Mouse (Mus musculus): ENCODE measurements at regions not wholly inside any gene's neighbourhood (a gene's known extent, or its start where the extent isn't known, plus 50 kb on each side); places are given as distances from the start of the nearest gene placed in this dataset.
"Not testable (repeated sequence)": the region's sequence is repeated elsewhere in the genome, so short reads cannot be mapped to it uniquely, and the experiment has no call there.

DNA sequence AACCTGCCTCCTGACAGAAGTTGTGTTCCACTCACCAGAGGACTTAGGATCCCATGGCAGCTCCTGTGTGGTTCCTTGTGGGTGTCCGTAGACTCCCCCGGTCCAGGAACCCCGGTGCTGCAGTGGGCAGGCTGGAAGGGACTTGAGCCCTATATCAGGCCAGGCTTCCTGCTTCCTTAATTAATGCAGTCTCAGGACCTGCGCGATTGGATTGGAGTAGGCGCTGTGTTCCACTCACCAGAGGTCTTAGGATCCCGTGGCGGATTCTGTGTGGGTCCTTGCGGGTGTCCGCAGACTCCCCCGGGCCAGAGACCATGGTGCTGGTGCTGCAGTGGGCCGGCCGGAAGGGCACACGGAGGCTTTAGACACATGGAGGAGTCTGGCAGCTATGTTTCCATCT, 288.7 kb downstream of the Fut8 start:
- not testable (repeated sequence) for H3K4me1 ChIP-seq (ENCODE audit: control insufficient read depth, insufficient read depth, insufficient read length, low read length); H3K27ac ChIP-seq (replicated peaks; ENCODE audit: low read depth, low read length); H3K4me3 ChIP-seq (ENCODE audit: insufficient read depth, low read depth, low read length)

DNA sequence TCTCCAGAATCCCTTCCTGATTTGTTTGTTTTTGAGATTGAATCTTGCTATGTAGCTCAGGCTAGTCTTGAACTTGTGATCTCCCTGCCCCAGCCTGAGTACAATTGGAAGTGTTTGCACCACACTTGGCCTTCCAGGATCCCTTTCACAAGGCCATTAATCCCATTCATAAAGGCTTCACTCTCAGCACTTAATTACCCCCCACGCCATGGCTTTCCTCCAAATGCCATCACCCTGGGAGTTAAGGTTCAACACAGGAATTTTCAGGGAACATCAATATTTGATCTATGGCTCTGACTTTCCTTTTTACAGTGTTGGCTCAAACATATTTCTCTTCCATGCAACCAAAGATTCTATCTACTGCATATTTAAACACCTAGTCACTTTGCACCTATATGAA, 289.6 kb downstream of the Fut8 start:
- no peaks in the 10 kb centered on the region for H3K4me1 ChIP-seq (ENCODE audit: control insufficient read depth, insufficient read depth, insufficient read length, low read length)
- no peak overlapping the region for H3K27ac ChIP-seq (replicated peaks; ENCODE audit: low read depth, low read length)
- no peak overlapping the region for H3K4me3 ChIP-seq (ENCODE audit: insufficient read depth, low read depth, low read length)

DNA sequence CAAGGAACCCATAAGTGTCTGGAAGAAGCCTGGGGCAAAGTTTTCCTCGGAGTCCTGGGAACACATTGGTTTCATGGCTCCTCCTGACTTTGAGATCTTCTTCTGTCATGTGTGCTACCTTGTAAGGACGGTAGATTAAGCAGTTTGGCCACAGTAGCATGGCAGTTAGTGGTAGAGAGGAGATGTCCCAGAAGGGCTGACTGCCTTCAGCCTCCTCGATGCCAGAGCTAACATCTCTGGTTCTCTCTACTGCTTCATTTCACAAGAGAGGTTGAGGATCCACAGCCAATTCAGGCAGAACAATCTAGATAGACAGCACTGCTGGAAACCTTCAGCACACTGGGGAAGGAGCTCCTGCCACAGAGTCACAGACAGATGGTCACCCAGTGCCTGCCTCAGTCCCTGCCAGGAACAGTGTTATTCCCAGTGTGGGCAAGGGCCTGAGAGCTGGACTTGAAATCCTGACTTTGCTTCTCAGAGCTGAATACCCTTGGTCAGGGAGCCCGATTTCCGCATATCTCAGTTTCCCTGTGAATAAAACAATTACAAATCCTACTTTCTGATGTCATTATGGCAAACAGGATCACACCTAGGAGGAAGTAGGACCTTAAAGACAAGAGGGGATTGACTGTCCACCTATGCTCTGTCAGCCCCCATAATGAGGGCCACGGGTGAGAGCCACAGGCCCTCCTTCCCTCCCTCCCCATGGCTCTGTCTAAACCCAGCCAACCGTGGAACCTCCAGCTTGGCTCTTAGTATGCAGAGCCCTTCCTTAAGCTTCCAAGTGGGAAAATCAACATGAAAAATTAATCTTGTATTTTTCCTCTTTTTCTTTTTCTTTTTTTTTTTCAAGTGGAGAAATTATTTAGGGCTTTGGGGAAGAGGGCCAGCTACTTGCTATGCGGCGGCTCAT, 290.3 kb downstream of the Fut8 start:
- Histone ChIP-seq H3K27ac (replicated peaks; ENCODE audit: low read depth, low read length) (no peak overlapping the region), H3K4me1 (ENCODE audit: control insufficient read depth, insufficient read depth, insufficient read length, low read length) (no peaks in the 10 kb centered on the region), H3K4me3 (ENCODE audit: insufficient read depth, low read depth, low read length) (no peak overlapping the region)

DNA sequence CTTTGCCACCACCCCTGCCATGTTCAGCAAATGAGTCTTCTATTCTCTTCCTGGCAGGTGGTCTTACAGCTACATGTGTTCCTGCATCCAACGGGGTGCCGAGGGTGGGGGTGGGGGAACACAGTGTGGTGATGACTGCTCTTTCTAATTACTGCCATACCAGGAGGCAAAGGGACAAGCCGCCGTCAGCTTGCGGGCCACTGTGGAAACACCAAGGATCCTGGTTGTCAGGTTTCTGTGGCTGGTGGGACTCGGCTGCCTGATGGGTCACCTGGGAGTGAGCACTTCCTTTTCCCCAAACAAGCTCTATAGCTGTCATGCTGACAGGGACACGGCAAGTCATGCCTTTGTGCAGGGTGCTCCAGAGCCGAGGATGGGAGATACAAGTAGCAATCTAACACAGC, 290.9 kb downstream of the Fut8 start:
- no peak overlapping the region for H3K27ac ChIP-seq (replicated peaks; ENCODE audit: low read depth, low read length)
- no peak overlapping the region for H3K4me3 ChIP-seq (ENCODE audit: insufficient read depth, low read depth, low read length)

DNA sequence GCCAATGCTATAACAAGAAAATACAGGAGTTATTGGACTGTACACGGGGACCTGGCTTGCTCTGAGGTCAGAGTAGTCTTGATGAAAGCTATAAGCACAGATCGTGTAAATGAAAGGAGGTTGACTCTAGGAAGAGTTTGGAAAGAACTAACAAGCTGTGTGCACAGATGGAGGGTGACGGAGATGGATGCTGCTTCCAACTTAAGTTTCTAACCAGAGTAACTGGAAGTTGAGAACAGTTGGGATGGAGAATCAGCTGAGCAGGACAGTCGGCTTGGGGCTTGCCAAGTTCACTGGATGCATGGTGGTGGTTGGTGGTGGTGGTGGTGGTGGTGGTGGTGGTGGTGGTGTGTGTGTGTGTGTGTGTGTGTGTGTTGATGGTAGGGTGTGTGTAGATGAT, 291.5 kb downstream of the Fut8 start:
- Histone ChIP-seq H3K27ac (replicated peaks; ENCODE audit: low read depth, low read length) (no peak overlapping the region), H3K4me3 (ENCODE audit: insufficient read depth, low read depth, low read length) (no peak overlapping the region), H3K4me1 (ENCODE audit: control insufficient read depth, insufficient read depth, insufficient read length, low read length) (no peaks in the 10 kb centered on the region)

More for the DNA sequence above, 290.9 kb downstream of the Fut8 start:
- H3K4me1 ChIP-seq (ENCODE audit: control insufficient read depth, insufficient read depth, insufficient read length, low read length) = no peaks in the 10 kb centered on the region

DNA sequence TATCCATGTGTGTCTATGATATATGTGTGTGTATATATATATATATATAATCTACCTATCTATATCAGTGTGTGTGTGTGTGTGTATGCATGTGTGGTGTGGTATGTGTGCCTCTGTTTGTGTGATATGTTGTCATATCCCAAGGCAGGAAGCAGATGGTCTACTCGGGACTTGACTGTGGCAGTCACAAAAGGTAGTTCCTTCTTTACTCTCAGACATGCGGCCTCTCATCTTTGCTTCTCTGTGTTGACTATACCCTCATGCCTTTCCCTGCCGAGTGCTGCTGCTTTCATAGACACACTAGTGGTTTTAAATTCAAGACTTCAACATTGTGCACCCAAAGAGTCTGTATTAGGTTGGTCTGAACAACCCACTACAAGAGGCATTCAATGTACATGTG, 292.0 kb downstream of the Fut8 start:
- no peaks in the 10 kb centered on the region for H3K4me1 ChIP-seq (ENCODE audit: control insufficient read depth, insufficient read depth, insufficient read length, low read length)
- H3K4me3 ChIP-seq (ENCODE audit: insufficient read depth, low read depth, low read length) = no peak overlapping the region
- H3K27ac ChIP-seq (replicated peaks; ENCODE audit: low read depth, low read length) = no peak overlapping the region

DNA sequence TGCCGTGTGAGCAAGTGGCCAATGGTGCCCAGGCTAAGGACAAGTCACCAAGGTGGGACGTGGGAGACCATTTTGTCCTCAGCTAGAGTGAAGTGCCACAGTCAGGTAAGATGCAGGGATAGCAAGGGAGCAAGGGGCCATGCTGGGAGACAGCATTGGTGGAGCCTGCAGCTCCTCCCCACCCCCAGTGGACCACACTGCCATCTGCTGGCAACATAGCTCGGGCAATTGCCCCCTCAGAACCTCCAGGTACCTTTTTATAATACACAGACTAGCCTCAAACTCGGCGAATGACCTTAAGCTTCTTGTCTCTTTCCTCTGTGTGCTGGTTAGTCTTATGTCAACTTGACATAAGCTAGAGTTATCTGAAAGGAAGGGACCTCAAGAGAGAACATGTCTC, 293.4 kb downstream of the Fut8 start:
- H3K4me1 ChIP-seq (ENCODE audit: control insufficient read depth, insufficient read depth, insufficient read length, low read length) = no peaks in the 10 kb centered on the region
- H3K27ac ChIP-seq (replicated peaks; ENCODE audit: low read depth, low read length) = no peak overlapping the region
- H3K4me3 ChIP-seq (ENCODE audit: insufficient read depth, low read depth, low read length) = no peak overlapping the region

DNA sequence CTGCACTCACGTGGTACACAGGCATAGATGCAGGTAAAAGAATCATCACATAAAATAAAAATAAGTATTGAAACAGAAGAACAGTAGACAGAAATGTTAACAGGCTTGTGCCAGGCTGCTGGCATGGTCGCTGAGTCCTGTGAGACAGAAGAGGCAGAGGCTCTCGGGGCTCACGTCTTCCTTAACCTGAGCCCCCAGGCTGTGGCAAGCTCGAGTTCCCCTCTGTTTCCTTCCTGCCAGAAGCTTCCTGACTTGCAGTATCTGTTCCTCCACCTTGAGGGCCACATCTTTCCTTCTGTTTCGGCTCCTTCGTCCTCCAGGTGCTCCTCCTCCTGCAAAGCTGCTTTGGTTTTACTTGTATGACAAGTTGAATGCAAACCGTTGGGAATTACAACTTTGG, 294.6 kb downstream of the Fut8 start:
- Histone ChIP-seq H3K4me3 (ENCODE audit: insufficient read depth, low read depth, low read length) (no peak overlapping the region), H3K4me1 (ENCODE audit: control insufficient read depth, insufficient read depth, insufficient read length, low read length) (no peaks in the 10 kb centered on the region)

DNA sequence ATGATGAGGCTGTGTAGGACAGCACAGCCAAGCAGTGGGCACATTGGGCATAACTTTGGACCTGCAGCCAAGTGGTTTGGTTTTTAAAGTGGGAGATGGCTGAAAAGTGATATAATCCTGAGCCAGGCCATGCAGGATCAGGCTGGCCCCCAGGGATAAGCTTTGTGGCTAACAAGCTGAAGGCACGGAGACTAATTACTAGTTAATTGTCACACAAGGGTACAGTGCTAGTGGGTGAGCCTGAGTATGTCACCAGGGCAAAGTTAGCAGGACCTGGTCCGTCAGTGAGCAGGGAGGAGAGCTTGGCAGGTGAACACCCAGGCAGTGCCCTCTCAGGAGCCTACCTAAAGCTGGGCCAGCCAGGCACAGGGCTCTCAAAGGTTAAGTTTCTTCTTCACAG, 295.7 kb downstream of the Fut8 start:
- no peak overlapping the region for H3K4me3 ChIP-seq (ENCODE audit: insufficient read depth, low read depth, low read length)
- H3K4me1 ChIP-seq (ENCODE audit: control insufficient read depth, insufficient read depth, insufficient read length, low read length) = no peaks in the 10 kb centered on the region
- H3K27ac ChIP-seq (replicated peaks; ENCODE audit: low read depth, low read length) = no peak overlapping the region

More for the DNA sequence above, 294.6 kb downstream of the Fut8 start:
- no peak overlapping the region for H3K27ac ChIP-seq (replicated peaks; ENCODE audit: low read depth, low read length)

DNA sequence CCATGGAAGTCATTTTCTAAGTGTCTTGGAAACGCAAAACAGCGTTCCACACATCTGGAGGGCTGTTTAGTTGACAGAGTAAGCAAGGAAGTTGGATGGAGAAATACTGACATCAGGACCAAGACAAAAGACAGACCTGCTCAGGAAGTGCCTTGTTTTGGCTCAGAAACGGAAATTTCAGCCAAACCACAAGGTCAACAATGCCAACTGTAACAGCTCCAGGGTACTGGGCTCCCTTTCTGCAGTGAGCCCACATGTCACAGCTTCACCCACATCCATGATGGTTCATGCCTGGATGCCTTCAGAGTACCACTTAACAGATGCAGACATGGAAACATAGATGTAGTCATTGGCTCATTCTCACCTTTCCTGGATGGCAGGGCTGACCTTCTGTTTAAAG, 296.2 kb downstream of the Fut8 start:
- Histone ChIP-seq H3K27ac (replicated peaks; ENCODE audit: low read depth, low read length) (no peak overlapping the region), H3K4me3 (ENCODE audit: insufficient read depth, low read depth, low read length) (no peak overlapping the region)

DNA sequence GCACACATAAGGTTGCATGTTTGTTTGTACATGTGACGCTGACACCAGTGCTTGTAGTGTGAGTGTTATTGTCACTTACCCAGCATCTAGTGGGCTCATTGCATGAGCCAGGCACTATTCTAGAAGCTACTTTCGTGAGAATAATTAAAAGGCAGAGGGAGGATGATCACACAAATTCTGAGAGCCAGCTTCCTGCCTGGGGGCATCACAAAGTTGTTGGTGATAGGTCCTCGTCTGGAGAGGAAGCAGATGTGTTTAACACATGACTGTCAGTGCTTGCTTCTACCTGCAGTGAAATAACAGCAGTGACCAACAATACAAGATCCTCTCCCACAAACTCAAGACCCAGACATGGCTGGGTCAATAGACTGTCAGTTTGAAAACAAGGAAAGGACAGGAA, 297.2 kb downstream of the Fut8 start:
- H3K4me3 ChIP-seq (ENCODE audit: insufficient read depth, low read depth, low read length) = no peak overlapping the region
- no peaks in the 10 kb centered on the region for H3K4me1 ChIP-seq (ENCODE audit: control insufficient read depth, insufficient read depth, insufficient read length, low read length)
- no peak overlapping the region for H3K27ac ChIP-seq (replicated peaks; ENCODE audit: low read depth, low read length)

More for the DNA sequence above, 296.2 kb downstream of the Fut8 start:
- no peaks in the 10 kb centered on the region for H3K4me1 ChIP-seq (ENCODE audit: control insufficient read depth, insufficient read depth, insufficient read length, low read length)

DNA sequence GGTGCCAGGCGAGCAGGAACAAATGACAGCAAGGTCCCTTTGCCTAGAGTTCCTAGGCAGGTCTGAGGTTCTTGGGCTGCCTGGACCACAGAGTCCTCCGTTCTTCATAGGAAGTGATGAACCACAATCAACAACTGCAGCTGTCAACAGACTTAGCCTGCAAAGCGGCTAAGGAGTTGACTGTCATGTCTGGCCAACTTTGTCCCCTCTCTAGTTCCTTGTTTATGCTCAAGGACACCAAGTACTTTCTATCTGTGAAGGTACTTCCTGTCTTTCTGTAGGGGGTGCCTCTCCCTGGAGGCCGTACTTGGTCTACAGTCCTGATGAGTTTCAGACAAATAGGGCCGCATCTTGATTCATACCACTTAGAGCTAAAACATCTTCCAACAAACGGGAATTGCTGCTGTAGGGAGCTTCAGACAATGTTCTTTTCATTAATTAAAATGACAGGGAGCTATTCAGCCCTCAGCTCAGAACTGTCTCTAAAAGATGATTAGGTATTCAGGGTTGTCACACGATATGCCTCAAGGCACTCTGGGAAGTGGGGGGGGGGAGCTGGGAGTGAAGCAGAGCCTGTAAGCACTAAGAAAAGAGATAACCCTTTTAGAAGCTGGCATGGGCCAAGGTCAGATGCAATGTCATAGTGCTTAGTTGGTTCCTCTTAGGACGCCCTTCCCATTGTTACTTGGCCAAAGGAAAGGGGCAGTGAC, 299.4 kb downstream of the Fut8 start:
- no peak overlapping the region for H3K4me3 ChIP-seq (ENCODE audit: insufficient read depth, low read depth, low read length)
- H3K4me1 ChIP-seq (ENCODE audit: control insufficient read depth, insufficient read depth, insufficient read length, low read length) = no peaks in the 10 kb centered on the region
- H3K27ac ChIP-seq (replicated peaks; ENCODE audit: low read depth, low read length) = no peak overlapping the region

DNA sequence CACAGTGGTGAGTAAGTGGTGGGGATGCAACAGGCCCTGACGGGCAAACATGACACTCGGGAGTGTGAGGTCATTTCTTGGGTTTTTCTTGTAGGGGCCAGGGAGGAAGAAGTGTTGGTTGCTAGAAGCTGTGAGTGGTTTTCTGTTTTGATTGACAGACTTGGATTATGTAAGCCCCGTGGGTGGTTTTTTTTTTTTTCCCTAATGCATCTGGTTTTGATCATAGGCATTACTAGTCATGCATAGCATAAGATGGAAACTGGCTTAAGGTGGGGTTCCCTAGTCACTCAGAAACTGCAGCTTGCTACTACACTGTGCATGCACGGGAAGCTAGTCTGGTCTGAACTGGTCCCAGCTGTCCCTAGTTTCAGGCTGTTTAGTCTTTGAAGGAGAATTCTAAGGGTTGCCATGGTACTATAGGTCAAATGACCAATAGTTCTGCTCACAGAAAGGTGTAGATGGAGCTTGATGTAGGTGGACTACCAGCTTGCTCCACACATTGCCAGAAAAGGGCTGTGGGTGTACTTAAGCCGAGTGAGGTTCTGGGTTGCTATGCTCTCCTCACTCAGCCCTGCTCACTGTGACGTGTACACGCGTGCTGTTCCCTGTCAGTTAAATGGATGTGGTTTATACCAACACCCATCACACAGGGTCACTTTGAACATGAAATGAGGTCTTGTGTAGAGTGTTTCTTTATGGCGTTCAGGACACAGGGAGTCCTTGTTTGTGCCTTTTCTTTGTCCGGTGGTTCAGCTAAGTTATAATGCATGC, 301.9 kb downstream of the Fut8 start:
- Histone ChIP-seq H3K27ac (replicated peaks; ENCODE audit: low read depth, low read length) (no peak overlapping the region), H3K4me1 (ENCODE audit: control insufficient read depth, insufficient read depth, insufficient read length, low read length) (no peaks in the 10 kb centered on the region), H3K4me3 (ENCODE audit: insufficient read depth, low read depth, low read length) (no peak overlapping the region)

DNA sequence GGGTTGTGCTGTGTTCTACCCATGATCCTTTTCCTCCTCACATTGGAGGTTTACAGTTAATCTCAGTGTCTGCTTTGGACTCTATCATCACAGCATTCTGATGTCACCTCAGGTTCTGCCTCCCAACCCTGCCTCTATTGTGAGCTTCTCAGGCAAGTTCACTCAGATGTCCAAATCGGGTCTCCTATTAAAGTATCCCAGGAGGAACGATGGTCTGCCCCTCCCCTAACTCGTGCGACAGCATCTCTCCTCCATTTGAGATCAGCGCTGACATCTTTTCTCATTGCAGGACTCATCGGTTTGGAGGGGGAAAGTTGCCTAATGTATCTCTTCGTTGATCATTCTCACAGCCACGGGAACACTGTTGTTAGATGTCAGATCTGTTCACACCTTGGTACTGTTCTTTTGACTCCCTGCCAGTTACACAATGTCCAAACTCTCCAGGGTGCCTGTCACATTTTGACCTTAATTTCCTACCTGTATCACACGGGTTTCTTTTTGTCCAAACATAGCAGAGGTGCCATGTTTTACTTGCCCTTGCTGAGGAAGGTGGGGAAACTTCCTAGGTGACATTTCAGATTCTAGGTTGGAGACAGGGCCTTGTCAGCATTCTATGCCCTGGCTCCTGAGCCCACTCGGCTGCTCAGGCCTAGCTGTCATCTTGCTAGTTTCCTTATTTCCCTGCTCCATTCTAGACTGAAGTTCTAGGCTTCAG, 303.3 kb downstream of the Fut8 start:
- H3K4me1 ChIP-seq (ENCODE audit: control insufficient read depth, insufficient read depth, insufficient read length, low read length) = no peaks in the 10 kb centered on the region
- H3K27ac ChIP-seq (replicated peaks; ENCODE audit: low read depth, low read length) = no peak overlapping the region
- no peak overlapping the region for H3K4me3 ChIP-seq (ENCODE audit: insufficient read depth, low read depth, low read length)

DNA sequence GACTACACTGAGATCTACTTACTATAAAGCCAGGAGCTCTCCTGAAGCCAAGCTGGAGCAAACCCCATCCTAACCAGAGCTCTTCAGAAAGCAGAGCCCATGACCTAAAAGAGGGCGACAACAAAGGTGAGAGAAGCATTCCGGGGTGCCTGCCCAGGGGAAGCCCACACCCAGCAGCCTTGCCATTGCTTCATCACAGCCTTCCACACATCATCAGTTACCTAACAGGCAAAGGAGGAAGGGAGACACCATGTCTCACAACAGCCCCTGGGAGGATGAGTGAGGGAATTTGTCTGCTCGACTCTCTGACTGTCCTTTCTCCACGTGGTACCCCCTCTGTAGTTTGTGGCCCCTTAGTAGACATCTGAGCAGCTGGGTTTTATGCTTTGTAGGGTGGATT, 303.9 kb downstream of the Fut8 start:
- H3K27ac ChIP-seq (replicated peaks; ENCODE audit: low read depth, low read length) = no peak overlapping the region
- no peaks in the 10 kb centered on the region for H3K4me1 ChIP-seq (ENCODE audit: control insufficient read depth, insufficient read depth, insufficient read length, low read length)
- no peak overlapping the region for H3K4me3 ChIP-seq (ENCODE audit: insufficient read depth, low read depth, low read length)

All from brown adipose tissue, adult 24 weeks (tissue).